Mouse (Mus musculus): Measurements from ENCODE around the gene Gpbar1. TPM values are rescaled to one million over a fixed set of nuclear protein-coding genes. Genes with fewer than 3 reads are reported as not detected.

The Gpbar1 gene
- polyA plus RNA-seq, 2 experiments from 2014 or later: 0.32 TPM; not detected in 1

Other genes with a start within 250 kb of the Gpbar1 start
- 10 to 100 TPM; 21.7 to 23.3 TPM for gene Tns1, start 154.1 kb upstream of the Gpbar1 start, polyA plus RNA-seq (2017; shearing (Covaris generic))
- not detected for gene Rufy4, start 153.0 kb upstream of the Gpbar1 start, polyA plus RNA-seq (2017; shearing (Covaris generic))
- under 1 TPM in 1 of 2 experiments, not detected in 1; 0.36 TPM for gene Cxcr2, start 124.6 kb upstream of the Gpbar1 start, polyA plus RNA-seq (2017; shearing (Covaris generic))
- not detected for gene Cxcr1, start 83.9 kb upstream of the Gpbar1 start, polyA plus RNA-seq (2017; shearing (Covaris generic))
- gene Arpc2, start 42.5 kb upstream of the Gpbar1 start, polyA plus RNA-seq (2017; shearing (Covaris generic)): 100 to 1,000 TPM; 749 to 764 TPM
- 100 to 1,000 TPM; 139 to 184 TPM for gene Aamp, start 6.2 kb downstream of the Gpbar1 start, polyA plus RNA-seq (2017; shearing (Covaris generic))
- 10 to 100 TPM; 80.2 to 97.8 TPM for gene Pnkd, start 6.4 kb downstream of the Gpbar1 start, polyA plus RNA-seq (2017; shearing (Covaris generic))
- 10 to 100 TPM; 13.1 to 16.1 TPM for gene Tmbim1, start 27.1 kb downstream of the Gpbar1 start, polyA plus RNA-seq (2017; shearing (Covaris generic))
- not detected for gene Catip, start 83.6 kb downstream of the Gpbar1 start, polyA plus RNA-seq (2017; shearing (Covaris generic))
- under 1 TPM; 0.42 to 0.97 TPM for gene Slc11a1, start 96.6 kb downstream of the Gpbar1 start, polyA plus RNA-seq (2017; shearing (Covaris generic))
- gene Ctdsp1, start 113.0 kb downstream of the Gpbar1 start, polyA plus RNA-seq (2017; shearing (Covaris generic)): 10 to 100 TPM; 29.9 to 31.9 TPM
- under 1 TPM in 1 of 2 experiments, not detected in 1; 0.13 TPM for gene Vil1, start 130.8 kb downstream of the Gpbar1 start, polyA plus RNA-seq (2017; shearing (Covaris generic))
- gene Cnot9, start 227.5 kb downstream of the Gpbar1 start, polyA plus RNA-seq (2017; shearing (Covaris generic)): 10 to 100 TPM; 52.3 to 57.8 TPM

All from activated CD4-positive, CD25-positive, alpha-beta regulatory T cell, adult 4 months (primary cell).